Mouse (Mus musculus) adipocyte (in vitro differentiated cells): Measurements from ENCODE around the gene Iqcf5.
"Not testable (repeated sequence)": the region's sequence is repeated elsewhere in the genome, so short reads cannot be mapped to it uniquely, and the experiment has no call there.

Experiments used
- DNase-seq: peaks from one replicate; pipeline ENCODE4 v3.0.0-alpha.2; 2016; ENCODE audit warnings: low spot score

Gene Iqcf5

GRCm38 (mm10) chr9:106481676-106482075 is 32.7 kb upstream of the Iqcf5 start:
- no peak for DNase-seq

DNA sequence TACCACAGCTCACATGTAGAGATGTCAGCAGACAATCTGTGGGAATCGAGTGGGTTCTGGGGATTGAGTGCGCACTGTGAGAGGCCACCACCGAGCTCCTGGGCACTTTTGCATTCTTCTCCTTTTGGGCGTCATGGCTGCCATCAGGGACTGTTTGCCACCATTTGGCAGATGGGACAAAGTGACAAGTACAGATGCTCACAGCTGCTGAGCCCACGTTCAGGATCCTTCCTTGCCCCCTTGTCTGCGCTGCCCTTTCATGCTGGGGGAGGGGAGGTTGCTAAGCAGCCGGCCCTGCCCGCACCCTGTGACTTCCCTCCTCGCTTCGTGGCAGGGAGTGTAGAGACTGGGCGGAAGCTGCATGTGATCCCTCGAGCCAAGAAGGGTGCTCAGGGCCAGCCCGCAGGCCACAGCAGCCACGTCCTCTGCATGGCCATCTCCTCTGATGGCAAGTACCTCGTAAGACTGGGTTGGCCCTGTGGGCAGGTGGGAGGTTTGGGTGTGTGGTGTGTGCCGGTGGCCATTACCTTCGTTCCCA is 31.7 kb upstream of the Iqcf5 start:
- no peak for DNase-seq

DNA sequence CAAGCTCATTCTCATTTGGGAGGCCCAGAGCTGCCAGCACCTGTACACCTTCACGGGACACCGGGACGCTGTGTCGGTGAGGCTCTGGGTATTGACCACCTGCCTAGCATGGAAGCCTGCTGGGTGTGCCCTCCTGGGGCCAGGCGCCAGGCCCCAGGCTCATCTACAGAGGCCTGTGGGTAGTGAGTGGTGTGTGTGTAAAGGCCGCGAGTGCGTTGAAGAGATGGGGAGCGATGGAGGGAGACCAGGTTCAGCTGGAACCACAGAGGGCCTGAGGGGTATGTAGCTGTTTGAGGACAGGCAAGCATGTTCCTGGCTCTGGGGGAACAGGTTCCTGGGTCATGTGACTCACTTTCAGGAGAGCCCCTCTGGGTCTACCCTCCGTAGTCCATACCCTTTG is 31.2 kb upstream of the Iqcf5 start:
- no peak for DNase-seq

GRCm38 (mm10) chr9:106483606-106484005 is 30.8 kb upstream of the Iqcf5 start:
- DNase-seq: no peak

- no peak for DNase-seq
These were observed 29.3 kb upstream of the Iqcf5 start for GRCm38 (mm10) chr9:106485076-106485475.

- not testable (repeated sequence) for DNase-seq
These were observed 26.8 kb upstream of the Iqcf5 start for GRCm38 (mm10) chr9:106487602-106488001.

DNA sequence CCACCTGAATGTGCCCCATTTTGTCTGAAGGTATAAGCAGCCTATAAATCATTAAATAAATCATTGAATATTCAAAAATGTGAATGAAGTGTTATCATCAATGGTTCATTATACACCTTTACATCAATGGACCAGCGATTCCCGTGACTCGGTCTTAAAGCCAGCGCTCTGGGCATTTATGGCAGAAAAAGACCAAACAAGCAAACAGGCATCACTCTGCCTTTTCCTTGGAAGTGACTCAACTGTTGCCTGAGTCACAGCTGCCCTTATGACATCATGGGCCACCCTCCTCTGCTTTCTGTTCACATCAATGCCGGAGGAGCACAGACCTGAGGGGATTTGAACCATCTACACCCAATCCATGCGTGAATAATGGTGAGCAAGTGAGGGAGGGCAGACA is 14.7 kb upstream of the Iqcf5 start, which contains the start of gene Iqcf1:
Gene Iqcf1, plus strand, starts transcription at position 301 of the 400 bp plus-strand sequence.
- no peak for DNase-seq

DNA sequence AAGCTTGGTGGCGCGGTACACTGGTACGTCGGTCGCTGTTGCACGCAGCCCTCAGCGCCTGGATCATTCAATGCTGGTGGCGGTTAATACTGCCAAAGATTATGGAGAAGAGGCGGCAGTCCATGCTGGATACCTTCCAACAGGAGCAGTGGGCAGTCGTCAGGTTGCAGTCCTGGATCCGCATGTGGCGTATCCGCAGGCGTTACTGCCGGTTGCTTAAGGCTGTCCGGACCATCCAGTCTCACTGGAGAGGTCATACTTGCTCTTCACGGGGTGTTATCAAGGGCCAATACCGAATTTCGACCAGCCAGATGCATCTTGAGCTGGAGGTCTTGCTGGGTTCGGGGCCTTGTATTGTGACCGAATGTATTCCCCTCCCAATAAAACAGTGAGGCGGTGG is 12.5 kb upstream of the Iqcf5 start:
- DNase-seq: no peak

- no peak for DNase-seq
These were observed 10.1 kb upstream of the Iqcf5 start for GRCm38 (mm10) chr9:106504246-106504645.

- DNase-seq: no peak
These were observed 5.0 kb upstream of the Iqcf5 start for GRCm38 (mm10) chr9:106509356-106509755.

GRCm38 (mm10) chr9:106512729-106513450 is 1.5 kb upstream of the Iqcf5 start:
- DNase-seq: no peak

DNA sequence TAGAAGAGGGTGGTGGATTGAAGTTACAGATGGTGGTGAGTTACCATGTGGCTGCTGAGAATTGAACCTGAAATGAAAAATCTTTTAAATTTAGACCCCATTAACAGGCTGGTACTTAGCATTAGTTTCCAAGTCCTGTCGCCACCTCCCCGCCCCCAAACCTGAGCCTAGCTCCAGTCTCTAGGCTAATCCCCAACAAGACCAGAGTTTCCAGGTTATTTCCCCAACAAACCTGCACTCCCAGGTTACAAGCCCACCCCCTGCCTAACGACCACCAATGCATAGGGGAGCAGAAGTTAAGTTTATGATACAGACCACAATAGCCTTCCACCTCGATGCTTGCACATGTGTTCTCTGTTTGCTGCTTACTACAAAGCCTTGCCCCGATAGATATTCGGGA is 807 bp upstream of the Iqcf5 start:
- no peak for DNase-seq

GRCm38 (mm10) chr9:106519433-106519832 is 5.1 kb downstream of the Iqcf5 start:
- DNase-seq: no peak

- DNase-seq: no peak
These were observed 5.5 kb downstream of the Iqcf5 start for GRCm38 (mm10) chr9:106519909-106520308.

DNA sequence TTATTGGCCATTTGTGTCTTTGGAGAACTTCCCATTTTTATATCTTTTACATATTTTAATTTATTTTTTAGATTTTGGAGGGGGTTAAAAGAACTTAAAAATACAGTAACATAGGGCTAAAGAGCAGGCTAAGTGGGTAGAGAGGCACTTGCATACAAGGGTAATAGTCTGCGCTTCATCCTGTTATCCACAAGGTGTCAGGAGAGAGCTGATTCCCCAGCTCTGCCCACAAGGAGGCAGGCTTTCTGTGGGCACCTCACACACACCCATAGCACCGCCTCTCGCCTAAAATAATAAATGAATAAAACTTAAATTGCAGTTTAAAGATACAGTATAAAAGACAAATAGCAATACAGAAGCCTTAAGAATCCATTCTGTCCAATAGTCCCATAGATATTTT is 17.5 kb downstream of the Iqcf5 start:
- DNase-seq: peak; percentile 58

- DNase-seq: no peak
These were observed 19.9 kb downstream of the Iqcf5 start for GRCm38 (mm10) chr9:106534296-106534695.

DNA sequence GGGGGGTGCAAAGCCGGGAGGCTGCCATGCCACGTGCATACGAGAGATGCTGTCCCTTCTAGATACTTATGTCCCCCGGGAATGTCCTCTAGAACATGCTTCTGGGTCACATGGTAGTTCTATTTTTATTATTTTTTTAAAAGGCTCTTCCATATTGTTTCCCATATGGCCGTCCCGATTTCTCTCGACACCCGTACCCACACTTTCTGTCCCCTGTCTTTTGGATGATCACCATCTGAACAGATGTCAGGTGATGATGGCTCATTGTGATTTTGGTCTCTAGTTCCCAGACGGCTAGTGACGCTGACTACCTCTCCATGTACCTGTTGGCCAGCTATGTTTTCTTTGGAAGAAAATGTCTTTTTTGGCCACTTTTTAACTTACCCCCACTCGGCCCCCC is 20.6 kb downstream of the Iqcf5 start:
- DNase-seq: no peak

- no peak for DNase-seq
These were observed 47.2 kb downstream of the Iqcf5 start, which contains the start of gene Iqcf3 for GRCm38 (mm10) chr9:106561531-106561930. Iqcf3 (minus strand) TSS chr9:106561631.

DNA sequence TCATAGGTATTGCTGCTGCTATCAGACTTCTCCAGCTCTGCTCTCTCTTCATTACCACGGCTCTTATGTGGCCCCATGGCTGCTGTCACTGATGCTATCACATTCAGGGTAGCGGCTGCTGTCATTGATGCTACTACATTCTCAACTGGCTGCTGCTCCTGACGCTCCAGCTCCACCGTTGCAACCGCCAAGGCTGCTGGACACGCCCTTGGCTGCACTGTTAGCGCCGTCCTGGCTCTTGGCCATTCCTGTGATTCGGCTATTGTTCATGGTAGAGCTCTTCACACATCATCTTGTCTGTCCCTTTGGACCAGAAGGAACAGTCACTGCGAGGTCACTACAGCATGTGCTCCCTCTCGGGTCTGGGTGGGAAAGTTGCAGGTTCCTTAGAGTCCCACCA is 47.9 kb downstream of the Iqcf5 start:
- no peak for DNase-seq

- no peak for DNase-seq
These were observed 49.7 kb downstream of the Iqcf5 start for GRCm38 (mm10) chr9:106564025-106564424.
